Mouse (Mus musculus): ENCODE measurements around the gene Ccdc124. TPM values are rescaled to one million over a fixed set of nuclear protein-coding genes. Genes with fewer than 3 reads are reported as not detected.
A peak's percentile ranks its signal among the peaks of the same experiment; 100 is the strongest.

Gene Ccdc124
- polyA plus RNA-seq, 1 experiment from 2014 or later, result 43.1 TPM

DNA sequence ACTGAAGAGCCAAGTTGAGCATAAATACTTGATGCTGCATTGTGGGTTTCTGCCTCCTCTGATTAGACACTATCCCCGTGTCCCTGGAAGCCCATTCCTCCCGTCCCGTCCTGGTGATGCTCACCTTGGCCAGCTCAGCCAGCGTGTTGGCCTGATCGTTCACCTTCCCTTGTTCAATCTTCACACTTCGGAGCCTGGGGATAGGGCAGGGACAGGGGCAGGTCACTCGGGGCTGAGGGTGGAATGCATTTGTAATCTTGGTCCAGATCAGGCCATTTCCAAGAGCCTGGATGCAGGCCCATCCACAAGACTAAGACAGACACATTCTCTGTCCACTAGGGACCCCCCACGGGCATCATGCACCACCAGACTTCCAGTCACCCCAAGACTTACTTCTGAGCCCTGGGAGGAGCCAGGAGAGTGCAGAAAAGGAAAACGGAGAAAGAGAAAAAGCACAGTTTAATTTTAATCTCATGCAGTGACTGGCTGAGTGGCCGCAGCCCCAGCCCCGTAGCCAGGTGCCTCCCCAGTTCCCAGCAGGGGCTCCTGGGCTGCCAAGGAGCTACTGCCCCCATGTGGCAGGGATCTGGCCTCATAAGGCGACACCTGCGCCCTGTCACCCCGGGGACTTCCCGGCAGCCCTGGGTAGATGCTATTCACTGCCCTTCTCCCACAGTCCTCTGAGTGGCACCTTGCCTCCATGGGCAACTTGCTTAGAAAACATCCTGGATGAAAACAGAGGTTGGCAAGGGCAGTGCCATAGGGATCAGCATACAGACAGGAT is 27.2 kb downstream of the Ccdc124 start:
- Histone ChIP-seq H3K9ac (ENCODE audit: low read depth, low read length) (no peak overlapping the region), H3K4me1 (ENCODE audit: control insufficient read depth, low read depth, low read length) (peaks cover 45% of the 10 kb centered on the region), H3K9me3 (replicated peaks; ENCODE audit: control insufficient read depth, low read length) (no peaks in the 10 kb centered on the region), H3K27ac (ENCODE audit: low read length) (no peak overlapping the region), H3K27me3 (ENCODE audit: control insufficient read depth, insufficient read depth, low read depth, low read length) (peaks cover 8% of the 10 kb centered on the region; the same call in 1 of the 2 replicates), H3K4me3 (ENCODE audit: low read depth, low read length) (no peak overlapping the region), H3K36me3 (ENCODE audit: control insufficient read depth, insufficient read depth) (no peaks in the 10 kb centered on the region), H3K4me2 (ENCODE audit: low read depth, low read length) (no peak overlapping the region)
- no peak for ATAC-seq (ENCODE audit: low read depth)
- WGBS (ENCODE audit: insufficient replicate concordance), result 49% methylated on average over 15 of the region's 15 CpGs

DNA sequence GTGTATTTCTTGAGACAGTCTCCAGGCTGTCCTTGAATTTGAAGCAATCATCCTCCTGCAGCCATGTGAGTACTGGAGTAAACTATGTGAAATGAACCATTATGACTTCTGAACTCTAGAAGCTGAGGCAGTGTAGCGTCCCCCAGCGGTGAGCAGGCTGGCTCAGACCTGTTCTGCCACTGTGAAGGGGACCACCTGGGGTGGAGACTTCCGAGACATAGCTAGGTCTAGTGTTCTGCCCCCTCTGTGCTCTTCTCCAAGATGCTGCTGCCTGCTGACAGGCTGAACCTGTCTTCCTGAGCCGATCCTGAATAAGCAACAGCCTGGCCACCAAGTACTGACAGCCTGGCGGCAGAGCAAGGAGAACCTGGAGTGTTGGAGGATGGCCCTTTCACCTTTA is 28.6 kb downstream of the Ccdc124 start:
- Histone ChIP-seq H3K27me3 (ENCODE audit: control insufficient read depth, insufficient read depth, low read depth, low read length) (peaks cover 8% of the 10 kb centered on the region; the same call in 1 of the 2 replicates), H3K36me3 (ENCODE audit: control insufficient read depth, insufficient read depth) (no peaks in the 10 kb centered on the region), H3K9me3 (replicated peaks; ENCODE audit: control insufficient read depth, low read length) (no peaks in the 10 kb centered on the region), H3K4me1 (ENCODE audit: control insufficient read depth, low read depth, low read length) (peaks cover 55% of the 10 kb centered on the region), H3K27ac (ENCODE audit: low read length) (peak overlapping the region; percentile 97), H3K4me3 (ENCODE audit: low read depth, low read length) (no peak overlapping the region), H3K9ac (ENCODE audit: low read depth, low read length) (peak overlapping the region; percentile 14; the same call in 1 of the 2 replicates), H3K4me2 (ENCODE audit: low read depth, low read length) (no peak overlapping the region)
- ATAC-seq (ENCODE audit: low read depth), result no peak
- WGBS (ENCODE audit: insufficient replicate concordance), result 50% methylated on average over 5 of the region's 5 CpGs

DNA sequence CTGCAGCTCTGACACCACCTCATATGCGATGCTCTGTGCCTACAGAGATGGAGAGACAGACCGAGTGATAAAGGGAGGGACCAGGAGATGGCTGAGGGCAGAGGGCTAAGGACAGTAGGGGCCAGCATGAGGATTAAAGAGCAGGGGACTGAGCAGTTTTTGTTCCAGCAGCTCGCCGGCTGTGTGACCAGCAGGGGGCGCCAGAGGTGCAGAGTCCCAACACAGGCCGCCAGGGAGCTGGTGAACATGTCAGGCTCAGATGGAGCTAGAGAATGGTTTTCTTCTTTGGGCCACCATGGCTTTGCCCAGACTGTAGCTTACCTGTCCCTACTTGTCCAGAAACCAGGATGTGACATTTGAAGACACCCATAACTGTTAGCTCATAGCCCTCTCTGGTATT is 29.2 kb downstream of the Ccdc124 start:
- whole genome bisulfite sequencing (ENCODE audit: insufficient replicate concordance), result 2% methylated on average over 6 of the region's 6 CpGs
- Histone ChIP-seq H3K4me2 (ENCODE audit: low read depth, low read length) (peak overlapping the region; percentile 85), H3K9me3 (replicated peaks; ENCODE audit: control insufficient read depth, low read length) (no peaks in the 10 kb centered on the region), H3K27ac (ENCODE audit: low read length) (peak overlapping the region; percentile 97), H3K4me1 (ENCODE audit: control insufficient read depth, low read depth, low read length) (peaks cover 58% of the 10 kb centered on the region), H3K27me3 (ENCODE audit: control insufficient read depth, insufficient read depth, low read depth, low read length) (peaks cover 8% of the 10 kb centered on the region; the same call in 1 of the 2 replicates), H3K4me3 (ENCODE audit: low read depth, low read length) (no peak overlapping the region), H3K9ac (ENCODE audit: low read depth, low read length) (peak overlapping the region; percentile 91), H3K36me3 (ENCODE audit: control insufficient read depth, insufficient read depth) (no peaks in the 10 kb centered on the region)
- no peak for ATAC-seq (ENCODE audit: low read depth)

DNA sequence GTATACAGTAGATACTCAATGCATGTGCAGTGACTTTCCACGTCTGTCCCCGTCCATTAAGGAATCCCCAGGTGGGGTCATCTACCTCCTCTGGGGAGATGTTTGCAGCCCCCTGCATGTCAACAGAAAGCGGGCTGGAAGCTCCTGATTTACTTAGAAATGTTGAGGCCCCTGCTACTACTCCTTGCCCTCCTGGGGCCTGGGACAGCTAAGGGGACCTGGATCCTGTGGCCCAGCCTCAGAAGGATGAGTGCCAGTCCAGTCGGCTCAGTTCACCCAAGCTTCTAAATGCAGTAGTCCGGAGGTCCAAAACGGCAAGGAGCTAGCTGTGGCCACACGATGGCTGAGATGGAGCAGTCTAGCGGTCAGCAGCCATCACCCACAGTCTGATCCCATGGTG is 29.8 kb downstream of the Ccdc124 start:
- Histone ChIP-seq H3K27ac (ENCODE audit: low read length) (peak overlapping the region; percentile 97), H3K9ac (ENCODE audit: low read depth, low read length) (peak overlapping the region; percentile 91), H3K4me1 (ENCODE audit: control insufficient read depth, low read depth, low read length) (peaks cover 58% of the 10 kb centered on the region)

DNA sequence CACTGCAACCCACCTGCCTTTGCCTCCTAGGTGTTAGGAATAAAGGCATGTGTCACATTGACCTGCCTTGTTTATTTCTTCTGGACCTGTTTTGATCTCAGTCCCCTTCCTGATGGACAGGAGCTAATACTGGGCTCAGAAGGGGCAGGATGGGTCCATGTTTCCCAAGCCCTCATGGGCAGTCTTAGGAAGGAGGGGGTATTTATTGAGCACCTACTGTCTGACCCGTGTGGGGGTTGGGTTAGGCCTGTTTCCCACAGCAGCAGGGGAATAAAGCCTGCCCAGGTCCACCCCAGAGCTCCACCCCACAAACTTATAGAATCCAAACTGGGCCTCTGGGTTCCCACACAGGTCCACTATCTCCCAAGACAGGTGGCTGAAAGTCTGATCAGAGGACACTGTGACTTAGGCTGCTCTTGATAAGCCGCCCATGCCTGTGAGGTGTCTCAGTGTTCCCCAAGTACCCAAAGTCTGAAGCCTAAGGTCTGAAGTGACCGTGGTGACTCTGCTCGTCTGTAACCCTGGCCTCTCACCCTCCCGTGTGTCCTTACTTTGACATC is 30.4 kb downstream of the Ccdc124 start:
- peak; percentile 52 for ATAC-seq (ENCODE audit: low read depth)
- Histone ChIP-seq H3K4me1 (ENCODE audit: control insufficient read depth, low read depth, low read length) (peaks cover 61% of the 10 kb centered on the region), H3K4me3 (ENCODE audit: low read depth, low read length) (peak overlapping the region; percentile 72)

More for the DNA sequence above, 29.8 kb downstream of the Ccdc124 start:
- H3K4me3 ChIP-seq (ENCODE audit: low read depth, low read length), result peak overlapping the region; percentile 72
- no peaks in the 10 kb centered on the region for H3K36me3 ChIP-seq (ENCODE audit: control insufficient read depth, insufficient read depth)
- no peak for ATAC-seq (ENCODE audit: low read depth)
- H3K9me3 ChIP-seq (replicated peaks; ENCODE audit: control insufficient read depth, low read length), result no peaks in the 10 kb centered on the region
- H3K4me2 ChIP-seq (ENCODE audit: low read depth, low read length), result peak overlapping the region; percentile 85
- peaks cover 8% of the 10 kb centered on the region; the same call in 1 of the 2 replicates for H3K27me3 ChIP-seq (ENCODE audit: control insufficient read depth, insufficient read depth, low read depth, low read length)
- WGBS (ENCODE audit: insufficient replicate concordance), result 70% methylated on average over 8 of the region's 8 CpGs

DNA sequence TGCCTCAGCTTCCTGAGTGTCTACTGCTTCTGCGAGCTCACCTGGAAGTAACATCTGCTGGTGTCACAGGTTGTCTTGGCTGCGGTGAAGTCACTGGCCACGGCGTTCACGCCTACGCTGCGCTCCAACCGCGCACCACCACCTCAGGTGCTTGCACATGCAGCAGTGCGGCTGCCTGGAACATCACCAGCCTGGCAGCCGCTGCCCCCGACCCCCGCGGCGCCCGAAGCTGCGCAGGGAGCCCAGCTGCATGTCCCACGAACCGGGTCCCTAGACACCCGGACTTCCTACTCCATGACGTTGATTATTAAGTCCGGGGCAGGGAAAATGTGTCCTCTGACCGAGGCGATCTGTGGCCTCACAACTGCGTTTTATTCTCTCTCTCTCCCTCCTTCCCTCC is 31.3 kb downstream of the Ccdc124 start:
- Histone ChIP-seq H3K9ac (ENCODE audit: low read depth, low read length) (peak overlapping the region; percentile 91), H3K4me1 (ENCODE audit: control insufficient read depth, low read depth, low read length) (peaks cover 67% of the 10 kb centered on the region), H3K27me3 (ENCODE audit: control insufficient read depth, insufficient read depth, low read depth, low read length) (peaks cover 5% of the 10 kb centered on the region; the same call in 1 of the 2 replicates), H3K4me3 (ENCODE audit: low read depth, low read length) (peak overlapping the region; percentile 72), H3K36me3 (ENCODE audit: control insufficient read depth, insufficient read depth) (0 out of 2 replicates have a peak, but pooled peaks cover under 1% of the 10 kb centered on the region), H3K4me2 (ENCODE audit: low read depth, low read length) (peak overlapping the region; percentile 85), H3K9me3 (replicated peaks; ENCODE audit: control insufficient read depth, low read length) (no peaks in the 10 kb centered on the region), H3K27ac (ENCODE audit: low read length) (peak overlapping the region; percentile 97)
- 69% methylated on average over 25 of the region's 25 CpGs for WGBS (ENCODE audit: insufficient replicate concordance)
- no peak for ATAC-seq (ENCODE audit: low read depth)

More for the DNA sequence above, 30.4 kb downstream of the Ccdc124 start:
- H3K9ac ChIP-seq (ENCODE audit: low read depth, low read length), result peak overlapping the region; percentile 91
- no peaks in the 10 kb centered on the region for H3K36me3 ChIP-seq (ENCODE audit: control insufficient read depth, insufficient read depth)
- peak overlapping the region; percentile 97 for H3K27ac ChIP-seq (ENCODE audit: low read length)
- peak overlapping the region; percentile 85 for H3K4me2 ChIP-seq (ENCODE audit: low read depth, low read length)
- H3K9me3 ChIP-seq (replicated peaks; ENCODE audit: control insufficient read depth, low read length), result no peaks in the 10 kb centered on the region
- H3K27me3 ChIP-seq (ENCODE audit: control insufficient read depth, insufficient read depth, low read depth, low read length), result peaks cover 5% of the 10 kb centered on the region; the same call in 1 of the 2 replicates
- 21% methylated on average over 5 of the region's 5 CpGs for WGBS (ENCODE audit: insufficient replicate concordance)

DNA sequence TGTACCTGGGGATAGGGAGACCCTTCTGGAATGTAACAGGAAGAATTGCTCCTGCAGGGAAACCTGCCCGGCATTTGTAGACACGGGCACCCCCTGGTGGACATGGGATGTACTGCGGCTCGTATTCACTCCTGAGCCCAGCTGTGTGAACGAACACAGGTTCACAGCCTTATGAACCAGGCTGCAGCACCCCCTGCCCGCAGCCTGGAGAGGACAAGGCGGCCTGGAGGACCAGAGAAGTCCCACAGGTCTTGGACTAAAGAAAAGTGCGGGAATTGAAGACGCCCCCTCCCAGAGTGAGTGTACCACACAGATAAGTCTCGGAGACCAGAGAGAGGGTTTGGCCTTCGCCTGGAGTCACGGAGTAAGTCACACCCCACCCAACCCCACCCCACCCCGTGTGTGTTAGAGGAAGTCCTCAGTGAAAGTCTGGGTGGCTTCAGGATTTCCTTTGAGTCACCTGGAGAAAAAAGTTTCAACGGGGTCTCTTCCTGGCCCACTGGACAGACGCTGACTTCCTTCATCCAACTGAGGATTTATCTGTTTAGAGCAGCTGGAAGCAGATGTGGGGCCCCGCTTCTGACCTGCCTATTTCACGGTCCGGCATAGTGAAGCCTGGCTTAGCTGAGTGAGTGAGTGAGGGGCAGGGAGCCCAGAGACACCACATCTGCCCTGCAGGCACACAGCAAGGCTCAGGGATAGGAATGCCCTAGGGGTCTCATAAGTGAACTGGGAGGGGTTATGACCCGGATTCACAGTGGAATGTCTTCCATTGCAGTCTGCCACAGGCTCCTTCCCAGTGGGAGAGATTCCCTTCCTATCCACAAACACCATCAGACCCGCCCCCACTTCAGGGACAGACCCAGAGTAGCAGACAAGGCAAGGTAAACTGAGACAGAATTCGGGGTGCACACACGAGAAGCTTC is 32.3 kb downstream of the Ccdc124 start:
- Histone ChIP-seq H3K4me2 (ENCODE audit: low read depth, low read length) (peak overlapping the region; percentile 85), H3K4me1 (ENCODE audit: control insufficient read depth, low read depth, low read length) (peaks cover 78% of the 10 kb centered on the region), H3K27ac (ENCODE audit: low read length) (peak overlapping the region; percentile 97), H3K9ac (ENCODE audit: low read depth, low read length) (peak overlapping the region; percentile 91), H3K36me3 (ENCODE audit: control insufficient read depth, insufficient read depth) (peaks cover 8% of the 10 kb centered on the region; the same call in 1 of the 2 replicates), H3K4me3 (ENCODE audit: low read depth, low read length) (peak overlapping the region; percentile 72), H3K27me3 (ENCODE audit: control insufficient read depth, insufficient read depth, low read depth, low read length) (no peaks in the 10 kb centered on the region), H3K9me3 (replicated peaks; ENCODE audit: control insufficient read depth, low read length) (no peaks in the 10 kb centered on the region)
- peak; percentile 36 for ATAC-seq (ENCODE audit: low read depth)
- WGBS (ENCODE audit: insufficient replicate concordance), result 16% methylated on average over 22 of the region's 22 CpGs

DNA sequence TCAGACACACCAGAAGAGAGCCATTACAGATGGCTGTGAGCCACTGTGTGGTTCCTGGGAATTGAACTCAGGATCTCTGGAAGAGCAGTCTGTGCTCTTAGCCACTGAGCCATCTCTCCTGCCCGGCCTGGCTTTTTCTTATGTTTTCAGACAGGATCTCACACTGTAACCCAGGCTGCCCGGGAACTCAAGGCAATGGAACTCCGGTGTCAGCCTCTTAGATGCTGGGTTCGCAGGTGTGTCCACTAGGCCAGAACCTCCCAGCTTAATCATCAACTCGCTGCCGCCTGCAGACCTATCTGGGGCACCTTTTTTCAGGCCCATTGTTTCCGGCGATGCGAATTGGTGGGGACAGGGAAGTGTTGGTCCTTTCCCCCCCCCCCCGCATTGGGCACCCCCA is 33.1 kb downstream of the Ccdc124 start:
- ATAC-seq (ENCODE audit: low read depth), result no peak
- Histone ChIP-seq H3K9me3 (replicated peaks; ENCODE audit: control insufficient read depth, low read length) (no peaks in the 10 kb centered on the region), H3K27ac (ENCODE audit: low read length) (peak overlapping the region; percentile 97), H3K36me3 (ENCODE audit: control insufficient read depth, insufficient read depth) (peaks cover 12% of the 10 kb centered on the region), H3K4me3 (ENCODE audit: low read depth, low read length) (peak overlapping the region; percentile 72), H3K4me1 (ENCODE audit: control insufficient read depth, low read depth, low read length) (peaks cover 81% of the 10 kb centered on the region), H3K4me2 (ENCODE audit: low read depth, low read length) (peak overlapping the region; percentile 85), H3K9ac (ENCODE audit: low read depth, low read length) (peak overlapping the region; percentile 91), H3K27me3 (ENCODE audit: control insufficient read depth, insufficient read depth, low read depth, low read length) (no peaks in the 10 kb centered on the region)
- 41% methylated on average over 10 of the region's 10 CpGs for WGBS (ENCODE audit: insufficient replicate concordance)
